Mouse (Mus musculus) testis, adult 2 months (tissue): ENCODE results near the gene Rnf145. TPM values are rescaled to one million over a fixed set of nuclear protein-coding genes. Genes with fewer than 3 reads are reported as not detected.
A peak's percentile ranks its signal among the peaks of the same experiment; 100 is the strongest.

ENCODE experiments used
- H3K27ac ChIP-seq: fragments of 200-500 bp; 2 replicates; pipeline ENCODE4 v1.5.1; 2012; ENCODE audit warnings: low read depth, low read length; ENCODE audit not compliant: control insufficient read depth, insufficient read depth
- H3K27me3 ChIP-seq: fragments of 200-500 bp; 2 replicates; pipeline ENCODE4 v1.6.1; 2012; ENCODE audit warnings: mild to moderate bottlenecking, low read length, moderate library complexity; ENCODE audit not compliant: control insufficient read depth, insufficient read depth
- H3K36me3 ChIP-seq: fragments of 200-500 bp; 2 replicates; pipeline ENCODE4 v1.6.1; 2012; ENCODE audit warnings: mild to moderate bottlenecking, low read length; ENCODE audit not compliant: control insufficient read depth, insufficient read depth
- H3K4me1 ChIP-seq: fragments of 200-500 bp; 2 replicates; pipeline ENCODE4 v1.6.1; 2012; ENCODE audit warnings: low read length; ENCODE audit not compliant: control insufficient read depth, insufficient read depth
- H3K4me3 ChIP-seq: fragments of 200-500 bp; 2 replicates; pipeline ENCODE4 v1.5.1; 2012; ENCODE audit warnings: low read depth, mild to moderate bottlenecking, low read length, moderate library complexity, mixed read lengths; ENCODE audit not compliant: control insufficient read depth
- CTCF ChIP-seq: fragments of 200-500 bp; IDR thresholded peaks from 2 replicates; pipeline ENCODE4 v1.5.1; 2012; ENCODE audit warnings: low read depth, mild to moderate bottlenecking, inconsistent platforms, low read length, moderate library complexity; ENCODE audit not compliant: control insufficient read depth, insufficient read depth, insufficient replicate concordance
- POLR2A ChIP-seq: fragments of 200-500 bp; IDR thresholded peaks from 2 replicates; pipeline ENCODE4 v1.6.1; 2012; ENCODE audit warnings: low read depth, mild to moderate bottlenecking, inconsistent platforms, low read length, moderate library complexity; ENCODE audit not compliant: control insufficient read depth
- polyA plus RNA-seq: library from polyadenylated mRNA; depleted of rRNA; stranded (reverse); fragments of >200 nt; gene quantifications from 2 replicates; pipeline ENCODE4 v1.2.3, GENCODE M21; 2012; rRNA removed

Gene Rnf145
- polyA plus RNA-seq, 1 experiment = 14.9 TPM

DNA sequence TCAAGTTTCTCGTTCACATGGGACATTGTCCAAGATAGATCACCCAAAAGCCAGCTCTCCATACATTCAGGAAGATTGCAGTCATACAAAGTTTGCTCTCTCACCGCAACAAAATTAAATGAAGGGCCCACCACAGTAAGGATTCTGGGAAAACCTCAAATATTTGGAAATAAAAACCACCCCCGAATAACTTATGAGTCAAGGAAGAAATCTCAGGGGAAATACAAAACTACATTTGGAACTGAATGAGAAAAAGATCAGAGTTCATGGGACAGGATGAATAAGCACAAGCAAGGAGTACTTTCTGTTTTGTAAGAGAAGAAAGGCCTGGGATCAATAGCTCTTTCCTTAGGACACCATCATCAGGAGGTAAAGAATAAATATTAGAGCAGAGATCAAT, 76.0 kb downstream of the Rnf145 start:
- H3K27ac ChIP-seq = no peak overlapping the region
- H3K4me3 ChIP-seq = no peak overlapping the region

GRCm38 (mm10) chr11:44606881-44607280, 88.1 kb downstream of the Rnf145 start:
- H3K27ac ChIP-seq = no peak overlapping the region
- TF ChIP-seq POLR2A = no peak
- no peak for TF ChIP-seq CTCF
- no peaks in the 10 kb centered on the region for H3K36me3 ChIP-seq
- peaks cover 4% of the 10 kb centered on the region for H3K4me1 ChIP-seq
- no peaks in the 10 kb centered on the region for H3K27me3 ChIP-seq
- no peak overlapping the region for H3K4me3 ChIP-seq

More for the DNA sequence above, 76.0 kb downstream of the Rnf145 start:
- Histone ChIP-seq H3K36me3 (no peaks in the 10 kb centered on the region), H3K4me1 (no peaks in the 10 kb centered on the region), H3K27me3 (no peaks in the 10 kb centered on the region)
- TF ChIP-seq CTCF (no peak), POLR2A (no peak)

DNA sequence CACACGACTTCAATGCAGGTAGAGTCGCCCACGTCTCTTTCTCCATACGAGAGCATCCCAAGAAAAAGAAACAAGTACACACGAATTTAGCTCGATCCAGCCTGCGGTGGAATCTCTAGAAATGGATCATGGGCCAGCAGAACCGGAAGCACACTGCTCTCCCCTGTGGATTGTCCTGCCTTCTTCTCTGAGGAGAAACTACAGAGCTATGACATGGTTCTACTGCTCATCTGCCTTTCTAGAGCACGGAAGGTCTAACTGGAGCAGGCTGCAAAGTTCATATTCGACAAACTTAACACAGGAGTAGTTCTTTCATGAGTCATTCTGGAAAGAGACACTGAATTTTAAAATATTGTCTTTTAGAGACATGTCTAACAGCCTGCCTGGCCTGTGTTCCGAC, 89.9 kb downstream of the Rnf145 start:
- H3K4me1 ChIP-seq = peaks cover 10% of the 10 kb centered on the region
- H3K27me3 ChIP-seq = peaks cover 6% of the 10 kb centered on the region; the same call in 1 of the 2 replicates
- no peak overlapping the region for H3K27ac ChIP-seq
- TF ChIP-seq CTCF (no peak), POLR2A (no peak)
- H3K4me3 ChIP-seq = no peak overlapping the region
- no peaks in the 10 kb centered on the region for H3K36me3 ChIP-seq

DNA sequence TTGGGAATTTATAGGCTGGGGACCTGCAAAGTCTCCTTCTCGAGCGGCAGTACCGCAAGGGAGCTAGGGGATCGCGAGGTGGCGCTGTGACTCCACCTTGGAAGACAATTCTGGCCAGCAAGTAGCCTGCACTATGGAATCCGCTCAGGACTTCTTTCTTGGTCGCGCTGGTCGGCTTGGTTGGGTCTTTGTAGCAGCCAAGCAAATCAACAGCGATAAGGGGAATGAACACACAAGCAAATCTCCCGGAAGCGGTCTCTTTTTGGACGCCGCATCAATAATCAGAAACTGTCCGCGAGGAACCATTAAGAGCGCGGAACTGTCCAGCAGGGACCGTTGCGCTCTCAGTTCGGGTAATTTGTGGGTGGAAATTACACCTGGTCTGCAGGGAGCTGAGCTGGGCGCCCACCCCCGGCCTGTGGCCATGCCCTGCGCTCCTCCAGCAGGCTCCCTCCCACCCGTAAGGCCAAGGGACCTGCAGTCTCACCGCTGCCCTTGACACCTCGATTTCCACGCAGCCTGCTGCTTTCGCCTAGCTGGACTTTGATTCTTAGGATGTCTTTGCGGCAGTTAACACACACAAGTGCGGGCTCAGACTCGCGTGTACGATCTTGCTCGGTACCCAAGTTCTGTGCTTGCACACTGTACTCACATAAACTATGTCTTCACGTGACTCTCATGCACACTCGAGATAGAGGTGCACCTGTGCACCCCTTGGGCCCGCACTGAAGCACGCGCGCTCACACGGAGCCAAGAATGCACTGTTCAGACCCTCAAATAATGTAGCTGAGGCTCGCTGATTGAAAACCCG, 92.4 kb downstream of the Rnf145 start:
- H3K36me3 ChIP-seq = no peaks in the 10 kb centered on the region
- TF ChIP-seq POLR2A = no peak
- peak; percentile 81; the same call in 1 of the 2 replicates for TF ChIP-seq CTCF
- H3K4me1 ChIP-seq = peaks cover 10% of the 10 kb centered on the region
- H3K27ac ChIP-seq = no peak overlapping the region
- H3K4me3 ChIP-seq = peak overlapping the region; percentile 49
- peaks cover 6% of the 10 kb centered on the region; the same call in 1 of the 2 replicates for H3K27me3 ChIP-seq

- H3K4me3 ChIP-seq = no peak overlapping the region
- H3K4me1 ChIP-seq = peaks cover 13% of the 10 kb centered on the region
- TF ChIP-seq POLR2A (no peak), CTCF (no peak)
- no peaks in the 10 kb centered on the region for H3K36me3 ChIP-seq
- H3K27ac ChIP-seq = no peak overlapping the region
- H3K27me3 ChIP-seq = peaks cover 6% of the 10 kb centered on the region; the same call in 1 of the 2 replicates
Observed at GRCm38 (mm10) chr11:44612156-44612555, 93.4 kb downstream of the Rnf145 start.

DNA sequence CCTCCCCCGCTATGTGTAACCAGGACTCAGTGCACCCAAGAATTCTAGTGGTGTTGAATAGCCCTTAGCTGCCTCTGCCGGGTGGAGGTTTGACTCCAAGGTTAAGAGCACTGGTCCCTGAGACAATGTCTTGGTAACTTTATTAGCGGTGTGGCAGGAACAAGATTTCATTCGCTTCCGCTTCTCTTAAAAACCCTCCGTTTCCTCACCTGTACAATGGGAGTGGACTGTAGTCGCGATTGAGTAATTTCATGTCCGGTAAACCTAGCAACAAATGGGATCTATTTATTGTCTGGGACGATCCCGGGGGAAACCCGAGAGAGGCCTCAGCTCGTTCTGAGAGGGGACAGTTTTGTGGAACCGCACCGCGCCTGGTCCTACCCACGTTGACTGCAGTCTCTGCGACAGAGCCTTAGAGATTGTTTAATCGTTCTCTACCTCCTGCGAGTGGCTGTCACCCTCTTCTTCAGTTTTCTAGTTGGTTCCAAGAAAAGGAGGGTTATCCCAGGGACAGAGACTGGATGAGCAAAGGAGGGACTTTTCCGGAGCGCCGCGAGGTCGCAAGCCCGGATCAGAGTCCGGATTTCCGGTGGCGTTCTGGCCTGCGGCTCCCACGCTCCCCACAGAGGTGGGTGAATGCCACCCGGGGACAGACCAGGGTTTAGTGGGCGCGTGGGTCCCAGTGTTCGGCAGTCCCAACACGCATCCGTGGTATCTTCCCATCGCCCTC, 94.1 kb downstream of the Rnf145 start:
- no peak overlapping the region for H3K27ac ChIP-seq
- TF ChIP-seq CTCF = no peak
- no peak for TF ChIP-seq POLR2A
- peak overlapping the region; percentile 46 for H3K4me3 ChIP-seq
- no peaks in the 10 kb centered on the region for H3K36me3 ChIP-seq
- H3K4me1 ChIP-seq = peaks cover 13% of the 10 kb centered on the region
- H3K27me3 ChIP-seq = peaks cover 6% of the 10 kb centered on the region; the same call in 1 of the 2 replicates

- H3K27me3 ChIP-seq = peaks cover 6% of the 10 kb centered on the region; the same call in 1 of the 2 replicates
- no peak overlapping the region for H3K27ac ChIP-seq
- peak overlapping the region; percentile 46 for H3K4me3 ChIP-seq
- no peak for TF ChIP-seq POLR2A
- TF ChIP-seq CTCF = no peak
- no peaks in the 10 kb centered on the region for H3K36me3 ChIP-seq
- peaks cover 16% of the 10 kb centered on the region for H3K4me1 ChIP-seq
Observed at GRCm38 (mm10) chr11:44613411-44614180, 94.8 kb downstream of the Rnf145 start.

Other genes starting within 250 kb of the Rnf145 start
- not detected in 2 replicates for gene Il12b, start 118.9 kb upstream of the Rnf145 start, polyA plus RNA-seq
- gene Ublcp1, start 48.5 kb upstream of the Rnf145 start, polyA plus RNA-seq = 8.4 and 14.7 TPM in 2 replicates
- gene Ebf1, start 98.4 kb downstream of the Rnf145 start, polyA plus RNA-seq = 1.1 and 1.2 TPM in 2 replicates